Mouse (Mus musculus) C2C12 (cell line): ENCODE results near the gene Gm42791.

ENCODE experiments used
- CTCF ChIP-seq: IDR thresholded peaks from one replicate; pipeline ENCODE4 v1.5.1; 2011; ENCODE audit not compliant: control insufficient read depth, insufficient read depth, insufficient read length
- MYOG ChIP-seq: IDR thresholded peaks from one replicate; pipeline ENCODE4 v1.6.1; 2011; ENCODE audit not compliant: control insufficient read depth, insufficient read length; ENCODE audit errors: extremely low read depth
- USF1 ChIP-seq: IDR thresholded peaks from one replicate; pipeline ENCODE4 v1.6.1; 2011; ENCODE audit warnings: low read depth, mild to moderate bottlenecking, control low read depth, moderate library complexity

DNA sequence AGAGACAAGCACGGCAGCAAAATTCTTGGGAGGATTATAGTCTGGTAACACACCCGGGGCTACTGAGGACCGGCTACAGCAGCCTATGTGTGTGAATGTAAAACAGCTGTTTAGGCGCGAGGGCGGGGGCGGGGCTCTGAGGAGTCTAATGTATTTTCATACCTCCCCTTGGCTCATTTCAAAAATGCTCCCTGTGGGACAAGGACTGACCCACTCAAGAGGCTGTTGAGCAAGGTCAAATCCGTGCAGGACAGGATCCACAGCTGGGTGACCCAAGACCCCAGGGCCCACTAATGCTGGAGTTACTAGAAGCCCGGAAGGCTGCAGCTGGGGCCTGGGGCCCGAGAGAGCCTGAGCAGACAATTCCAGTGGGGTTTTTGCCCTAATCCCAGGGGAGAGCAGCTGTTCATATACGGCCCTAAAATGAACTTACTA lies 55.0 kb downstream of the Gm42791 start:
- TF ChIP-seq CTCF, result no peak
- no peak for TF ChIP-seq MYOG
- no peak for TF ChIP-seq USF1
